Mouse (Mus musculus) cerebellum, adult 18-20 months (tissue): ENCODE data around the gene Sertad3.

Experiments used
- DNase-seq, 2 experiments: peaks; one replicate each; pipeline ENCODE4 v3.0.0; 2021

The Sertad3 gene

GRCm38 (mm10) chr7:27473156-27473834 is at the start of gene Sertad3:
Gene Sertad3, plus strand, starts transcription at chr7:27473768.
- peak; percentile 99 to 100 for DNase-seq

GRCm38 (mm10) chr7:27427387-27427786 is 46.2 kb upstream of the Sertad3 start:
- DNase-seq = no peak

- DNase-seq = no peak
Observed at GRCm38 (mm10) chr7:27428002-27428401, 45.6 kb upstream of the Sertad3 start.

- DNase-seq = no peak
Observed at GRCm38 (mm10) chr7:27429135-27429534, 44.4 kb upstream of the Sertad3 start.

GRCm38 (mm10) chr7:27433349-27433748 is 40.2 kb upstream of the Sertad3 start:
- no peak for DNase-seq

- DNase-seq = no peak
Observed at GRCm38 (mm10) chr7:27433794-27434193, 39.8 kb upstream of the Sertad3 start.

- DNase-seq = peak; percentile 29 to 36
Observed at GRCm38 (mm10) chr7:27437544-27437943, 36.0 kb upstream of the Sertad3 start.

- no peak for DNase-seq
Observed at GRCm38 (mm10) chr7:27440014-27440413, 33.6 kb upstream of the Sertad3 start.

- peak in 1 of 2 experiments; percentile 41 for DNase-seq
Observed at GRCm38 (mm10) chr7:27446051-27446450, 27.5 kb upstream of the Sertad3 start.

GRCm38 (mm10) chr7:27446521-27447418 is 26.8 kb upstream of the Sertad3 start:
- DNase-seq = peak; percentile 68 to 73

- DNase-seq = peak; percentile 94 to 99
Observed at GRCm38 (mm10) chr7:27447419-27448286, 25.9 kb upstream of the Sertad3 start, which contains the start of the genes Sptbn4 and Blvrb. Gene Sptbn4, minus strand, starts transcription at chr7:27447686. Gene Blvrb, plus strand, starts transcription at chr7:27447978.

- peak; percentile 43 to 59 for DNase-seq
Observed at GRCm38 (mm10) chr7:27448421-27449206, 25.0 kb upstream of the Sertad3 start.

GRCm38 (mm10) chr7:27449256-27449862 is 24.2 kb upstream of the Sertad3 start:
- peak; percentile 69 to 76 for DNase-seq

GRCm38 (mm10) chr7:27451359-27451758 is 22.2 kb upstream of the Sertad3 start:
- DNase-seq = no peak

- DNase-seq = no peak
Observed at GRCm38 (mm10) chr7:27452206-27452770, 21.3 kb upstream of the Sertad3 start.

- DNase-seq = no peak
Observed at GRCm38 (mm10) chr7:27454461-27455121, 19.0 kb upstream of the Sertad3 start.

- DNase-seq = no peak
Observed at GRCm38 (mm10) chr7:27455273-27455672, 18.3 kb upstream of the Sertad3 start.

- DNase-seq = no peak
Observed at GRCm38 (mm10) chr7:27458614-27459013, 15.0 kb upstream of the Sertad3 start.

- no peak for DNase-seq
Observed at GRCm38 (mm10) chr7:27459640-27460039, 13.9 kb upstream of the Sertad3 start.

GRCm38 (mm10) chr7:27460477-27460876 is 13.1 kb upstream of the Sertad3 start:
- no peak for DNase-seq

GRCm38 (mm10) chr7:27467648-27468047 is 5.9 kb upstream of the Sertad3 start:
- no peak for DNase-seq
